Mouse (Mus musculus) B cell, adult 2 months (primary cell): Measurements from ENCODE around the gene Zfp879.

Experiments used
- DNase-seq, 2 experiments: peaks; one replicate each; pipeline ENCODE4 v3.0.0; 2022

Gene Zfp879

GRCm38 (mm10) chr11:50841023-50841735 is at the start of gene Zfp879:
Gene Zfp879 (minus strand): TSS chr11:50841552.
- peak; percentile 89 for DNase-seq

GRCm38 (mm10) chr11:50887390-50888128 is 46.2 kb upstream of the Zfp879 start, which contains the start of gene Zfp454:
Gene Zfp454 (minus strand): TSS chr11:50887651.
- peak; percentile 25 to 28 for DNase-seq

- no peak for DNase-seq
These were observed 45.6 kb upstream of the Zfp879 start for GRCm38 (mm10) chr11:50886933-50887293.

GRCm38 (mm10) chr11:50886231-50886932 is 45.0 kb upstream of the Zfp879 start:
- DNase-seq: no peak

- peak in 1 of 2 experiments; percentile 7 for DNase-seq
These were observed 42.4 kb upstream of the Zfp879 start for GRCm38 (mm10) chr11:50883756-50884155.

GRCm38 (mm10) chr11:50878641-50879040 is 37.3 kb upstream of the Zfp879 start:
- no peak for DNase-seq

GRCm38 (mm10) chr11:50850989-50851601 is 9.7 kb upstream of the Zfp879 start:
- DNase-seq: peak; percentile 53

GRCm38 (mm10) chr11:50850177-50850735 is 8.9 kb upstream of the Zfp879 start, which contains the start of gene Grm6:
Gene Grm6 (plus strand): TSS chr11:50850685.
- peak; percentile 63 to 66 for DNase-seq

- DNase-seq: peak; percentile 46 to 54
These were observed 8.0 kb upstream of the Zfp879 start for GRCm38 (mm10) chr11:50849310-50849709.

GRCm38 (mm10) chr11:50848520-50849137 is 7.3 kb upstream of the Zfp879 start:
- peak; percentile 30 to 34 for DNase-seq

GRCm38 (mm10) chr11:50847047-50847446 is 5.7 kb upstream of the Zfp879 start:
- peak; percentile 44 to 55 for DNase-seq

- no peak for DNase-seq
These were observed 4.6 kb upstream of the Zfp879 start for GRCm38 (mm10) chr11:50845951-50846350.

- DNase-seq: peak; percentile 45 to 61
These were observed 5.6 kb downstream of the Zfp879 start for GRCm38 (mm10) chr11:50835727-50836126.

GRCm38 (mm10) chr11:50827010-50827953 is 14.1 kb downstream of the Zfp879 start, which contains the start of gene Zfp354c:
Gene Zfp354c (minus strand): TSS chr11:50827724.
- DNase-seq: peak; percentile 83 to 85

- DNase-seq: no peak
These were observed 15.1 kb downstream of the Zfp879 start for GRCm38 (mm10) chr11:50826214-50826613.

GRCm38 (mm10) chr11:50814233-50814632 is 27.1 kb downstream of the Zfp879 start:
- DNase-seq: no peak

- DNase-seq: peak; percentile 29 to 44
These were observed 42.5 kb downstream of the Zfp879 start for GRCm38 (mm10) chr11:50798836-50799235.

- no peak for DNase-seq
These were observed 43.7 kb downstream of the Zfp879 start for GRCm38 (mm10) chr11:50797674-50798073.
